Mouse (Mus musculus) layer of hippocampus, postnatal 10 days (tissue): ENCODE measurements around the gene Rbbp4. TPM values are rescaled to one million over a fixed set of nuclear protein-coding genes. Genes with fewer than 3 reads are reported as not detected.
A peak's percentile ranks its signal among the peaks of the same experiment; 100 is the strongest.

Experiments used
- DNase-seq, 2 experiments: peaks; one replicate each; pipeline ENCODE4 v3.0.0; 2021; ENCODE audit warnings: low spot score in 2 of 2
- total RNA-seq, 2 experiments: library from RNA; stranded (reverse); gene quantifications; 2 replicates each; pipeline ENCODE4 v1.2.3; 2021

The Rbbp4 gene
- total RNA-seq, 2 experiments from 2014 or later, result 124 to 139 TPM

DNA sequence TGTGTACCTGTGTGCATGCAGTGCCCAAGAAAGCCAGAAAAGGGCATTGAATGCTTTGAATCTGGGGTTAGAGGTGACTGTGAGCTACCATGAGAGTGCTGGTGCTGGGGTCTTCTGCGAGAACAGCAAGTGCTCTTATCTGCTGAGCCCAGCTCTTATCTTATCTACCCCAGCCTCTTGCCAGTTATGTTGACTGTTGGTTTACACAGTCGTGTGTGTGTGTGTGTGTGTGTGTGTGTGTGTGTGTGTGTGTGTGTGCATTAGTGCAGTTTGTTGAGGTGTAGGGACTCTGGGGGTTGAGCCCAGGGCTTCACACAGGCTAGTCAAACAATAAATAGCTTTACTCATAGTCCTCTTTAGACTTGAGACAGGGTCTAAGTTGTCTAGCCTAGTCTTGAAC, 40.0 kb downstream of the Rbbp4 start:
- DNase-seq, result no peak

DNA sequence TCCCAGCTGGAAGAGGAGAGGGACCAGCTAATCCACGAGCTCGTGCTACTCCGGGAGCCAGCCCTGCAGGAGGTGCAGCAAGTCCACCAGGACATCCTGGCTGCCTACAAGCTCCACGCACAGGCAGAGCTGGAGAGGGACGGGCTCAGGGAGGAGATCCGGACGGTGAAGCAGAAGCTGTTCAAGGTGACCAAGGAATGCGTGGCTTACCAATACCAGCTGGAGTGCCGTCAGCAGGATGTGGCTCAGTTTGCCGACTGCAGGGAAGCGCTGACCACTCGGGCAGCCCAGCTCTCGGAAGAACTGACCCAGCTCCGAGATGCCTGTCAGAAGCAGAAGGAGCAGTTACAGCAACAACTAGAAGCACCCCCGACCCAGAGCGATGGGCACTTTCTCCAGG, 41.5 kb downstream of the Rbbp4 start:
- DNase-seq, result no peak

DNA sequence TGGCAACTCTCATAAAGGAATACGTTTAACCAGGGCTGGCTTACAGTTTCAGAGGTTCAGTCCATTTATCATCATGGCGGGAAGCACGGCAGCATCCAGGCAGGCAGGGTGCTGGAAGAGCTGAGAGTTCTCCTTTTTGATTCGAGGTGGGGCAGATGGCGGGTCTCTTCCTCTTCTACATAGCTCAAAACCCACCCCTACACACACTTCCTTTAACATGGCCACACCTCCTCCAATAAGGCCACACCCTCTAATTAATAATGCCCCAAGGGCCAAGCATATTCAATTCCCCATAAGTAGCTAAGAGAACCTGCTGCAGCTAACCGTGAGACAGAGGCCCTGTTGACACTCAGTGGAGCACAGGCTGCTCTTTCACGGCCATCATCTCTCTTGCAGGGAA, 42.3 kb downstream of the Rbbp4 start:
- DNase-seq, result no peak

DNA sequence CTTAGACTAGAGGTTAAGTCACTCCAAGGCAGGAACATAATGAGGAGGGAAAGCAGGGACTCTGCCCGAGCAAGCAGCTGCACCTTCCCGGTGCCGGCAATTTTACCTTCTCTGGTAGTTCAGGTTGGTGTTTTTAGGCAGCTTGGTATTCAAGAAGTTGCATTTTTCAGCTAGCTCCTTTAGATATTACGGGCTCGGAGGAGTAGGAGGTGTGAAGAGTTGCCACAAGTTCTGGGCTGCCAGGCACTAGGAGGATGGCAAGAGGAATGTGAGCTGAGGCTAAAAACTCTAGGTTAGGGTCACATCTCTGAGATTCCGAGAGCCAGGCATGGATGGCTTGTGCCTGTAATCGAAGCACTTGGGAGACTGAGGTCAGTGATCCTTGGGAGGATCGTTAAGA, 45.5 kb downstream of the Rbbp4 start:
- DNase-seq, result no peak

DNA sequence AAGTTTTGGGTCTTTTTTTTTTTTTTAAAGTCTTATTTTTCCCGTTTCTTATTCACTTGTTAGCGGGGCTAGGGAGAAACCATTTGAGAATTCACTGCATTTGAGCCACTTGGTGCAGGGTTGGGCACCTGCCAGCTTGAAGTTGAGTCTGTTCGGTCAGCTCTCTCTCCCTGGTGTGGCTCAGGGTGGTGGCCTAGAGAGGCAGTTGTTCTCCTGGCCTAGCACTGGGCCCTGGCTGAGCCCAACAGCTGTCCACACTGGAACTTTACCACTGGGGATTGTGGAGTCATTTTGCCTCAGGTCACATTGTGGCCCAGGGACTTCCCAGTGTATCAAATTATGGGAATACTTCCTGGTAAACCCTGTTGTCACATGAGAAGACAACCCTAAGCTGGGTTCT, 47.1 kb downstream of the Rbbp4 start:
- DNase-seq, result no peak

DNA sequence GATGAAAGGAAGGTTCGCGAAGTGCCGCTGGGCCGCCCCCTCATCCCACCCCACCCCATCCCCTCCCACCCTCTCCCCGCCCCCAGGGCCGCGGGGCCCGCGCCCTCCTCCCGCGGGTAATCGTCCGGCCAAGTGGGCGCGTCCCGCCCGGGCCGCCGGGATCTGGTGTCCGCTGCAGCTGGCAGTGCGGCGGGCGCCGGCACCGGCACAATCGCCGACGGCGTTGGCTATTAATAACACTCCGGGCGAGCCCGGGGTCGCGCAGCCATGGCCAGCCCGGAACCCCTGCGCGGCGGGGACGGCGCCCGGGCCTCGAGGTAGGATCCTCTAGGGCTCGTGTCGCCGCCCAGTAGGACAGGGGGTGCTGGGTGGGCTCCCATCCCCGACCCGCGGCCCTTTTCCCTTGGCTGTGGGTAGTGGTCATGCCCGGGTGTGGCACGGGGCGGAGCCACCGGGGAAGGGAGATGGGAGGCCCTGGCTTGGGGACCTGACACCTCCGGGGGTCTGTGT, 47.6 kb downstream of the Rbbp4 start, which contains the start of gene Sync:
Sync (plus strand) TSS at position 146 of the 510 bp plus-strand sequence.
- no peak for DNase-seq

DNA sequence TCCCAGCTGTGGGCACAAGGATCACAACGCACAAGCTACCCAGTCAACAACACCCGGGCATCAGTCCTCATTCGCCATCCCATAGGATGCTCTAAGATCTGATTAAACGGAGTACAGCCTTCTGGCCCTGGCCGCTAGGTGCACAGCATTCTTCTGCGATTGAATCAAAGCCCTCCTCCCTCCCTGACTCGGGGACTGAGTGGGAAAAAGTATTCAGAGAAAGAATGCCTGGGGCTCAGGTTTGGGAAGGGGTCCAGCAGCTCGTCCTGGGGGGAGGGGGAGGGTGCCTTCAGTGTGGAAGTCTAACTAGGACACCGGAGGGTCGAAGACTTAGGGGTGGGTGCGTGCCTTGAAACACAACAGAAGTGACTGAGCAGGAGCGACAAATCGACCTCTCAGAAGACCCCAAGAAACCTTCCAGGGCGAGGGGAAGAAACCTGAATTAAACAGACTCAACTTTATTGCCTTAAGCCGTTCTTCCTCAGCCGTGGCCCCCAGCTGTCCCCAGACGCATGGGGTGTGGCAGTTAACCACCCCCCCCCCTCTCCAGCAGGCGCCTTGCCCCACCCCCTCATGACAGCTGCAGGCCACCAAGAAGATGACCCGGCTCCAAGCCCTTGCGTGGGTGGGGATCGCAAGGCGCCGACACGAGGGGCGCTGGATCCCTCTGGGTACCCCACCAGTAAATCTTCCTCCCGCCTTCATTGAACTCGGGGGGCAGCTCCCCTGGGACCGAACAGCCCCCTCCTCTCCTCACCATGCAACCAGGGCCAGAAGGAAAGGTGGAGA, 48.3 kb downstream of the Rbbp4 start:
- DNase-seq, result no peak

DNA sequence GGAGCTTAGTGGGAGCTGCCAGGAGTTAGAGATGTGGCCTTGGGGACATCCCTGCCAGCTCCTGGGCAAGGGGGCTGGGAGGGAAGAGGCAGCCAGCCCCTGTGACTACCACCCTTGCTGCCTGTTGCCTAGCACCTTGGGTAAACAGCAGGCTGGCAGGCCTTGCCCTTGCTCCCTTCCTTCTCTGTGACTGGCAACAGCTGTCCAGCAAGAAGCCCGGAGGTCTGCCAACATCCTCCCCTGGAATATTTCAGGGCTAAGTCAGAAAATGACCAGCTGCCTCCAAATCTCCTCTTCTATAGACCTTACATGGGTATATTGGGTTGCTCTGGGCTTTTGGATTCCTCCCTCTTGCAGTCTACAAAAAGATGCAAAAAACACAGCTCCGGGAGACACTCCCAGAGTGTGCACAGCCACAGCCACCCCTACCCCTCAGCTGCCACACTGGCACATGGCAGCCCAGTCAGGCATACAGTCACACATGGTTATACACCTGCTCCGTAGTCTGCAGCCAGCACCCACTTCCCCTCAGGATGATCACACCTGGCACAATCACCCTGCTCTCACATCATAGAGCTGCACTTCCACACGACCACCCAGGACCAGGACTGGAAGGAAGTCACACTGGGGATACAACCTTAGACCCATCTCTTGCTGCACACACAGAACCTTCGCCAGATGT, 49.0 kb downstream of the Rbbp4 start:
- DNase-seq, result no peak

DNA sequence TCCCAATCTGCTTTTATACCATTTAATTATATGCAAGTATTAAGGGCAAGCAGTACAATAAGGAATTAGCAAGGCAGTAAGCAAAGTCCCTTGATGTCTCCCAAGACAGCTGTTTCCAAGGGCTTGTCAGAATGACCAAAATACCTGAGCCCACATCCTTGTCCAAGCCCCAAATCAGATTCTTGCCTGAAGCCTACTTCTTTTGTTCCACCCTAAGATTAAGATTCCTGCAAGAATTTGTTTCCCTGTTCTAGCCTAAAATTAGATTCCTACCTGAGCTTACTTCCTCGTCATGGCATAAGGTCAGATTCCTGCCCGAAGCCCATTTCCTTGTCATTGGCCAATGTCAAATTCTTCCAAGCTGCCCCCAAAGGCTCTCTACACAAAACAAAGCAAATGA, 50.5 kb downstream of the Rbbp4 start:
- DNase-seq, result no peak

DNA sequence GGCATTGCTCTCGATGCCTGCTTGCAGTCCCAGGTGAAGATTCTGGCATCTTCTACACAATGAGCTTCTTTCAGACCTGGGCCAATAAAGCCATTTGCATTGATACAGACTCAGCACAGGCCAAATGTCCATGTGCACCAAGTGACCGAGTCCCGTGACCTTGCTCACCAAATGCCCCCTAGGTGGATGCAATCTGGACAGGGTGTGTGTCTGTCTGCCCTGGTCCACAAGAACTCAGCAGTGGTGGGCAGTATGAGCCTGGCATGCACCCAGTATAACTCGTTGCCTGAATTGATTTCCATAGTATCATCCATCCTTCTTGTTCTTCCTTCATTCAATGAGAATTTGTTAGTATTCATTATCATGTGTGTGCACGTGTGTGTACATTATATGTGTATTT, 51.9 kb downstream of the Rbbp4 start:
- no peak for DNase-seq

DNA sequence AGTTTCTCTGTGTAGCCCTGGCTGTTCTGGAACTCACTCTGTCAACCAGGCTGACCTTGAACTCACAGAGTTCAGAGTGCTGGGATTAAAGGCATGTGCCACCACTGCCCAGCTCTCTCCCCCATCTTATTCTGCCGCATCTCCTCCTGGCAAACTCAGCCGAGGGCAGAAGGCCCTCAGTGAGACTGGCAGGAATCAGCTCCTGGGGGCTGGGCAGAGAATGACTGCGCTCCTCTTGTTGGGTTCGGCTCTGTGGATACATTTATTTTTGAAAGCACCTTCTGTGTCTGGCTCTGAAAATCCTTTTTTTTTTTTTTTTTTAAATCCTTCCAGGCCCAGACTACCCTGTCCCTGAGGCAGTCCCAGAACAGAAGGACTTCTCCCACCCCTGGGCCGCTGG, 52.4 kb downstream of the Rbbp4 start:
- no peak for DNase-seq

DNA sequence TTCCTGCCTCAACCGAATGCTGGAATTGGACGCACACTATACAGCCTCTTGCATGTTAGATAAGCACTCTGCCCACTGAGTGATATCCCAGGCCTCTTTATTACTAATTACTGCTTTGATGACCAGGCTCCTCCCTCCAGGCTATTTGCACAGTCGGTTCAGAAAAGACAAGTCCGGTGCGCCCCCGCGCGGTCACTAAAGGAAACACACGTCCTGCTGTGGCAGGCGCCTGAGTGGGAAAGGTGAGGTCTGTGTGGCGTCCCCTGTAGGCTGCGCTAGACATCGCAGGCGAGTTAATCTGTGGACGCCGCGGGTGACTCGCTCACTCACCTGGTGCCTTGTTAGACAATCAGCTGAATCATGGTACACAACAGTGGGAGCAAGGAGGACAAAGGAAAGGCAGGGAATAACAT, 58.7 kb downstream of the Rbbp4 start:
- DNase-seq, result peak; percentile 99

DNA sequence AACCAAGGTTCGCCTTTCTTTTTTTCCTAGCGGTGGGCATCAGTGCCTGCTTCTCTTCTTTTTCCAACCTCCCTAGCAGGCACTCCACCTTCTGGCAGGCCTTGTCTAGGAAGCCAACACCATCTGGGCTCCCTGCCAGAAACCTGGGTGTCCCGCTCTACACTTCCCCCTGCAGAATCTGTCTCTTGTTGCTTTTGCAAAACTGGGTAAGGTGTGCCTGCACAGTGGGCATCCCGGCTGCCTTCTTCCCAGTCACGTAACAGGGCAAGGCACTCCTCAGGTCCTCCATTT, 62.5 kb downstream of the Rbbp4 start:
- peak in 1 of 2 experiments; percentile 45 for DNase-seq

DNA sequence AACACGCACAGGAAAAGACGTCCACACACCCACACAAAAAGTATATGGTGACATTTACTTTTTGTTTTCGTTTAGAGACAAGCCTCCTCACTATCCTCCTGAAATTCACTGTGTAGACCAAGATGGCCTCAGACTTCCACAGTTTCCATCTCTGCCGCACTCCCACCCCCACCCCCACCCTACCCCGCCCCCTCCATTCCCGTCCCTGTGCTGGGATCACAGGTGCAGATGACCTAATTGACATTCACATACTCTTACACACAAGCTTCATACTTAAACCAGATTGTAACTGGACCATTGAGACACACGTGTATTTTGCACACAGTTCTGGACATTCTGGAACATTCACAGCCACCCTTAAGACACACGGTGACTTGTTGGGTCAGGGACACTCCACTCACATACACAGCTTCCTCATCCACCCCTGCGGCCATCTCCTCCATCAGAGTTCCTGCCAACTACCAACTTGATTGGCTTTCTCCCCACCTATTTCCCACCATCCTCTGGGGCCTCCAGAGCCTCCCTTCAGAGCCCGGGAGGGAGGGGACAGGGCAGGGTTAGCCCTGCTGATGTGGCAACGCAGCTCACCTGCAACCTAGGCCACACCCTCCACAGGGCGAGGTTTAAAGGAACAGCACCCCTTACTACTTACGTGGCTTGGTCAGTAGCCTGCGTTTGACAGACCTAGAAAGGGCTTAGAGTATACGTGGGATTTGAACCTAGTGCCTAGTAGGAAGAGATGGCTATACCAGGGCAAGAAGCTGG, 63.0 kb downstream of the Rbbp4 start:
- DNase-seq, result no peak

DNA sequence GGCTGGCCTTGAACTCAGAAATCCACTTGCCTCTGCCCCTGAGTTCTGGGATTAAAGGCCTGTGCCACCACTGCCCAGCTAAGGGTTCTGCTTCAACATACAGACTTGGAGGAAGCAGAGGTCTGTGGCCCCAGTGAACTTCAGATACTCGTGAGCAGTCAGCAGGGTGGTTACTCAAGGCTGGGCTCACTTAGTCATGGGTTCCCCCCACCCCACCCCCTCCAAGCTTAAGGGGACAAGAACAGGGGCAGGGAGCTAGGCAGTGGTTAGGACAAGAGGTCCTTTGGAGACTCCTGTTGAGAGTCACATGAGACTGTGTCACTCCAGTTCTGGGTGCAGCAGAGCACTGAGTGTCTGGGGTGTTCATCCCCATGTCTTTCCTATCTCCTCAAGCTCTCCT, 66.5 kb downstream of the Rbbp4 start:
- DNase-seq, result no peak

DNA sequence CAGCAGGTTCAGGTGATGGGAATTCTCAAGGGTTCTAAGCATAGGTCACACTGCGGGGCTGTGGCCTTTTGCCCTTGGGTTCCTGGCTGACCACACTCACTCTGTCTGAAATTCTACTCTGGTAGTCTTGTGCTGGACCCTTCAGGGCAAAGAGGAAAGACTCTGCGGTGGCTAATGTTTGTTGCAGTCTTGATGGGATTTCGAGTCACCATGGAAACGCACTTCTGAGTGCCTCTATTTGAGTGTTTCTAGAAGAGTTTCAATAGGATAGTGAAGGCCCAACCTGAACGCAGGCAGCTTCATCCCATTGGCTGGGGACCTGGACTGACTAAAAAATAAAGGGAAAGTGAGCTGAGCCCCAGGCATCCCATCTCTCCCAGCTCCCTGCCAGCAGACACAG, 68.3 kb downstream of the Rbbp4 start:
- DNase-seq, result no peak

DNA sequence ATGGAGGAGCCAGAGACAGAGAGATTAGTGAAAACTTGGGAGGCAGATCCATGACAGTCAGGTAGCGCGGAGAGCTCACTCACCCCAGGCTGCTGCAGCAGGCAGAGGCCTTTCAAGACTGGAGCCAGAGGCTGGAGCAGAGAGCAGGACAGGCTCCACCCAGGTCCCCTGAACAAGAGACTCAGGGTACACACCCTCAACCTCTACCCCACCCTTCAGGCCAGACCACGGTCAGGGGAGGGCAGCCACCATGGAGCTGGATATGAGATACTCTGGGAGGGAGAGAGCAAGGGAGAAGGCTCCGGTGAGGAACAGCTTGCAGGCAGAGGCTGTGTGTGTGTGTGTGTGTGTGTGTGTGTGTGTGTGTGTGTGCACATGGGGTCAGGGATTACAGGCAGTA, 69.0 kb downstream of the Rbbp4 start:
- DNase-seq, result no peak

DNA sequence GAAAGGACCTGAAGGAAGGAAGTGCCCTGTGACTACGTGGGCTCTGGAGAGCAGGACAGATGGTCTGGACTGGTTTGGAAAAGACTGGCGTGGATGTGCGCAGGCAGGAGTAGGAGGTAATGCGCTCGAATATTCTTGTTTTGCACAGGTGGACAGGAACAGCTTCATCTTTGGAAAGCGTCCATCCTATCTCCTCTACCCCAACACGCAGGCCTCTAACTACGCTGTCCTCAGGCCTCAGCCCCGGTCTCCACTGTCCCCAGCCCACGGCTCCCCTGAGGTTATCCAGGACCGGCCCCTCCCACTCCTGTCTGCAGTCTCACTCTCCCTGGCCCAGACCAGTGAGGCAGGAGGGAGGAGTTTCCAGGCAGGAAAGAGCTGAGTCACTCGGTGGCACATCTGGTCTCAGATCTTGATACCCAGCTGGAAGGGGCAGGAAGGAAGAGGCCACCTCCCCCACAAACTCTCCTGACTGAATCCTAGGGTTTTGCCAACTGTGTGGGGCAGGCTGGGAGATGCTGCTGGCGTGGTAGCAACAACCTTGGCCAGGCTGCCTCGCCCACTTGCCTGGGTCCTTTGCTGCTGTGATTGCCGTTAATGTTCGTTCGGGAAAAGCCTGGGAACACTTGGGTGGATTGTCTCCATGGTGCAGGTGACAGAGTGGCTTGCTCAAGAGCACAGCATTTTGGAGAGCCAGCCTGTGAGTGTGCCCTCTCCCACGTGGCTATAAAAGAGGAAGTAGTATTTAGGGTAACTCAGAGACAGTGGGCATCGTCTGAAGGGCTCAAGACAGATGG, 71.7 kb downstream of the Rbbp4 start:
- peak in 1 of 2 experiments; percentile 20 for DNase-seq

DNA sequence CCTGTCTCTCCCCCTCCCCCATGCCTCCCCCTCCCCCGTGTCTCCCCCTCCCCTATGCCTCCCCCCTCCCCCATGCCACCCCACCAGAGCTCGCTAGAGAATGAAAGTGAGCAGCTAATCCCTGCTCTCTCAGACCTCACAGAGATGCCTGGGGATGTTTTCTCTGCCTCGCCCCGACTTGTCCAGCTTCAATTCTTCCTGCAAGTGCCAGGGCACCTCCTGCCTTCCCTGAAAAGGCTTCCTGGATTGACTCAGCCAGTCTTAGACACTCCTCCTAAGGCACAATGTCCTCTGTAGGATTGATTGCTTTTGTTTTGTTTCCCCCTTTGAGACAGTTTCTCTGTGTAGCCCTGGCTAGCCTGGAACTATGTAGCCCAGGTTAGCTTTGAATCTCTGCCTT, 74.0 kb downstream of the Rbbp4 start, which contains the start of gene C77080:
C77080 (minus strand) TSS at position 209 of the 400 bp plus-strand sequence.
- no peak for DNase-seq

DNA sequence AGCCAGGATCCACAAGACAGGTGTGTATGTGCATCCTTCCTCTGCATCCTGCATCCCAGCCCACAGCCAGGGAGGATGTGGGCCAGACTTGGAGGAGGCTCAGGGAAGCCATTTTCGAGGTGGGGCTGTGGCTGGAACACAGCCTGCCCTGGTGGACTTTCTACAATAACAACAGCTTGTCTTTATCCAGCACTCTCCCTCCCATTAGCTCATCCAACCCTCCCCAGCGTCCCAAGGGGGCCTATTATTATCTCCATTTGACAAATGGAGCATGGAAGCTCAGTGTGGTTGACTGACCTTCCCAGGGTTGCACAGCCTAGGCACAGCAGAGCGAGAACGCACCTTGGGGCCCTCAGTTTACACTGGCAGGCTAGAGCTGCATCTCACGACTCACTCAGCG, 74.5 kb downstream of the Rbbp4 start:
- no peak for DNase-seq

DNA sequence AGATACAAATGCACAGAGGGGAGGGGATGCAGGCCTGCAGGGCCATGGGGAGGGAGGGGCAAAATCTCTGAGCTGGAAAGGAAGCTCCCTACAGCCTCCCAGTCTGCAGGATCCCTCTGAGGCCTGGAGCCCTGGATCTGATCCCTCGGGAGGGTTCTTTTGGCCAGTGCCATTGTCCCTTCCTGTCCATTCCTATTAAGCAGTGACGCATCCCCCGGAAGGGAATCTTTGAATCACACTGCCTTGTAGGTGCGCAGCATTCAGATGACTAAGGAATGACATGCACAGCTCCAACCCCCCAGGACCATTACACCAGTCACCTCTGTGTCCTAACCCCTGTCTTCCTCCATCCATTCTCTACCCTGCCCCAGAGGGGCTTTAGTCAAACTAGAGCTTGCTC, 76.1 kb downstream of the Rbbp4 start:
- no peak for DNase-seq
